Mouse (Mus musculus) heart, adult 2 months (tissue): ENCODE data around the gene Myo10. TPM values are rescaled to one million over a fixed set of nuclear protein-coding genes. Genes with fewer than 3 reads are reported as not detected.

Experiments used
- DNase-seq, 2 experiments: peaks; one replicate each; pipeline ENCODE4 v3.0.0; 2021
- H3K27ac ChIP-seq: fragments of 200-600 bp; 2 replicates; pipeline ENCODE4 v1.8.1; 2022
- H3K27me3 ChIP-seq: fragments of 200-500 bp; 2 replicates; pipeline ENCODE4 v1.6.1; 2012; ENCODE audit warnings: mild to moderate bottlenecking, low read length, inconsistent platforms, mixed read lengths; ENCODE audit not compliant: control insufficient read depth, insufficient read depth
- H3K36me3 ChIP-seq: fragments of 200-500 bp; 2 replicates; pipeline ENCODE4 v1.6.1; 2012; ENCODE audit warnings: low read length, inconsistent platforms; ENCODE audit not compliant: control insufficient read depth, insufficient read depth
- H3K4me1 ChIP-seq: fragments of 200-500 bp; 2 replicates; pipeline ENCODE4 v1.6.1; 2011; ENCODE audit warnings: low read length; ENCODE audit not compliant: control insufficient read depth, insufficient read depth
- H3K4me3 ChIP-seq: fragments of 200-600 bp; 2 replicates; pipeline ENCODE4 v1.8.1; 2022
- H3K79me2 ChIP-seq: fragments of 200-500 bp; replicated peaks from 2 replicates; pipeline ENCODE4 v1.6.1; 2012; ENCODE audit warnings: mild to moderate bottlenecking, inconsistent platforms, low read length, moderate library complexity, mixed read lengths; ENCODE audit not compliant: control insufficient read depth, insufficient read depth
- H3K9ac ChIP-seq: fragments of 200-500 bp; 2 replicates; pipeline ENCODE4 v1.6.1; 2012; ENCODE audit warnings: low read depth, mild to moderate bottlenecking, control low read depth, inconsistent platforms, low read length, mixed read lengths
- CTCF ChIP-seq: fragments of 200-600 bp; IDR thresholded peaks from 2 replicates; pipeline ENCODE4 v1.8.1; 2022; ENCODE audit warnings: antibody characterized with exemption, mild to moderate bottlenecking, moderate library complexity
- EP300 ChIP-seq: fragments of 200-500 bp; IDR thresholded peaks from 2 replicates; pipeline ENCODE4 v1.6.1; 2011; ENCODE audit warnings: low read depth, low read length, control low read depth; ENCODE audit not compliant: insufficient read depth
- POLR2A ChIP-seq: fragments of 200-500 bp; IDR thresholded peaks from 2 replicates; pipeline ENCODE4 v1.6.1; 2011; ENCODE audit warnings: mild to moderate bottlenecking, low read depth, low read length, control low read depth; ENCODE audit not compliant: insufficient read depth
- WGBS: fragments of 180-500 bp; shearing (Covaris S2); methylation state at CpG from one replicate; pipeline ENCODE4 v1.1.7; 2018; 5-methylcytosine and 5-hydroxymethylcytosine counted together
- intact Hi-C: fragments of 180-260 bp; cut with DNase I; formaldehyde crosslinking; loops from one replicate; pipeline ENCODE4 v1.15.1; 2025
- polyA plus RNA-seq: library from polyadenylated mRNA; depleted of rRNA; stranded (reverse); fragments of >200 nt; gene quantifications from 2 replicates; pipeline ENCODE4 v1.2.3, GENCODE M21; 2012
- total RNA-seq, 2 experiments: library from RNA; stranded (reverse); gene quantifications; 2 replicates each; pipeline ENCODE4 v1.2.3; 2021

The Myo10 gene
- total and polyA plus RNA-seq, 3 experiments = 26.6 to 67.9 (median 63.7) TPM

- Histone ChIP-seq H3K27ac (no peak overlapping the region), H3K4me3 (no peak overlapping the region), H3K36me3 (peaks cover 5% of the 10 kb centered on the region), H3K79me2 (no peaks in the 10 kb centered on the region), H3K9ac (no peak overlapping the region), H3K4me1 (peaks cover 2% of the 10 kb centered on the region; the same call in 1 of the 2 replicates), H3K27me3 (no peaks in the 10 kb centered on the region)
- TF ChIP-seq CTCF (no peak), POLR2A (no peak), EP300 (no peak)
- no peak for DNase-seq
- intact Hi-C loops = no loop called here
- 83% methylated on average over 4 of the region's 4 CpGs for WGBS
Observed at GRCm38 (mm10) chr15:25728501-25728900, 106.2 kb downstream of the Myo10 start.

- Histone ChIP-seq H3K27ac (no peak overlapping the region), H3K4me1 (peaks cover 2% of the 10 kb centered on the region; the same call in 1 of the 2 replicates), H3K36me3 (peaks cover 5% of the 10 kb centered on the region), H3K9ac (no peak overlapping the region), H3K79me2 (no peaks in the 10 kb centered on the region), H3K4me3 (no peak overlapping the region), H3K27me3 (no peaks in the 10 kb centered on the region)
- DNase-seq = no peak
- intact Hi-C loops = loop anchor here (5.0 kb wide), 2 partner anchors 51 to 304 kb away; no protein-coding TSS in a partner anchor
- 61% methylated on average over 9 of the region's 9 CpGs for WGBS
- peak; percentile 65 for TF ChIP-seq CTCF
- no peak for TF ChIP-seq EP300
- no peak for TF ChIP-seq POLR2A
Observed at GRCm38 (mm10) chr15:25731053-25731452, 108.7 kb downstream of the Myo10 start.

- no peak overlapping the region for H3K27ac ChIP-seq
- TF ChIP-seq POLR2A (no peak), CTCF (peak; percentile 70), EP300 (no peak)
- DNase-seq = no peak
- H3K79me2 ChIP-seq = no peaks in the 10 kb centered on the region
- H3K27me3 ChIP-seq = no peaks in the 10 kb centered on the region
- intact Hi-C loops = loop anchor here (5.0 kb wide), 2 partner anchors 49 to 306 kb away; no protein-coding TSS in a partner anchor
- no peak overlapping the region for H3K4me3 ChIP-seq
- no peak overlapping the region for H3K9ac ChIP-seq
- peaks cover 5% of the 10 kb centered on the region for H3K36me3 ChIP-seq
- WGBS = 87% methylated on average over 8 of the region's 8 CpGs
- no peaks in the 10 kb centered on the region for H3K4me1 ChIP-seq
Observed at GRCm38 (mm10) chr15:25732758-25733428, 110.6 kb downstream of the Myo10 start.

- H3K4me3 ChIP-seq = no peak overlapping the region
- intact Hi-C loops = loop anchor here (5.0 kb wide), 2 partner anchors 48 to 307 kb away; no protein-coding TSS in a partner anchor
- no peak overlapping the region for H3K9ac ChIP-seq
- TF ChIP-seq CTCF (no peak), POLR2A (no peak), EP300 (no peak)
- no peaks in the 10 kb centered on the region for H3K79me2 ChIP-seq
- H3K36me3 ChIP-seq = peaks cover 8% of the 10 kb centered on the region
- H3K27me3 ChIP-seq = no peaks in the 10 kb centered on the region
- no peak overlapping the region for H3K27ac ChIP-seq
- H3K4me1 ChIP-seq = no peaks in the 10 kb centered on the region
- WGBS = 91% methylated on average over 11 of the region's 11 CpGs
- no peak for DNase-seq
Observed at GRCm38 (mm10) chr15:25733739-25734430, 111.6 kb downstream of the Myo10 start.

- no peaks in the 10 kb centered on the region for H3K79me2 ChIP-seq
- no peak for TF ChIP-seq POLR2A
- no peak for TF ChIP-seq CTCF
- TF ChIP-seq EP300 = no peak
- 57% methylated on average over 6 of the region's 6 CpGs for WGBS
- H3K9ac ChIP-seq = no peak overlapping the region
- no peak overlapping the region for H3K27ac ChIP-seq
- H3K36me3 ChIP-seq = peaks cover 10% of the 10 kb centered on the region
- no peaks in the 10 kb centered on the region for H3K27me3 ChIP-seq
- no peak overlapping the region for H3K4me3 ChIP-seq
- H3K4me1 ChIP-seq = no peaks in the 10 kb centered on the region
- intact Hi-C loops = no loop called here
- DNase-seq = no peak
Observed at GRCm38 (mm10) chr15:25736531-25736930, 114.2 kb downstream of the Myo10 start.

GRCm38 (mm10) chr15:25740271-25740670 lies 117.9 kb downstream of the Myo10 start:
- Histone ChIP-seq H3K4me1 (no peaks in the 10 kb centered on the region), H3K4me3 (no peak overlapping the region), H3K27me3 (no peaks in the 10 kb centered on the region), H3K9ac (no peak overlapping the region), H3K79me2 (no peaks in the 10 kb centered on the region), H3K36me3 (peaks cover 10% of the 10 kb centered on the region), H3K27ac (no peak overlapping the region)
- WGBS = 71% methylated on average over 4 of the region's 4 CpGs
- DNase-seq = no peak
- no peak for TF ChIP-seq EP300
- intact Hi-C loops = no loop called here
